Mouse (Mus musculus): ENCODE results near the gene Dera.
"Not testable (repeated sequence)": the region's sequence is repeated elsewhere in the genome, so short reads cannot be mapped to it uniquely, and the experiment has no call there.

The Dera gene

GRCm38 (mm10) chr6:137754056-137754856 lies at the start of gene Dera:
Gene Dera, plus strand, starts transcription at chr6:137754546.
- DNase-seq (ENCODE audit: low read depth, low spot score) = no peak

- no peak for DNase-seq (ENCODE audit: low read depth, low spot score)
These were observed 48.1 kb upstream of the Dera start for GRCm38 (mm10) chr6:137706209-137706608.

GRCm38 (mm10) chr6:137708726-137709405 lies 45.5 kb upstream of the Dera start:
- not testable (repeated sequence) for DNase-seq (ENCODE audit: low read depth, low spot score)

GRCm38 (mm10) chr6:137710179-137711037 lies 43.9 kb upstream of the Dera start:
- no peak for DNase-seq (ENCODE audit: low read depth, low spot score)

- no peak for DNase-seq (ENCODE audit: low read depth, low spot score)
These were observed 41.6 kb upstream of the Dera start for GRCm38 (mm10) chr6:137712654-137713309.

- DNase-seq (ENCODE audit: low read depth, low spot score) = no peak
These were observed 41.1 kb upstream of the Dera start for GRCm38 (mm10) chr6:137713310-137713664.

DNA sequence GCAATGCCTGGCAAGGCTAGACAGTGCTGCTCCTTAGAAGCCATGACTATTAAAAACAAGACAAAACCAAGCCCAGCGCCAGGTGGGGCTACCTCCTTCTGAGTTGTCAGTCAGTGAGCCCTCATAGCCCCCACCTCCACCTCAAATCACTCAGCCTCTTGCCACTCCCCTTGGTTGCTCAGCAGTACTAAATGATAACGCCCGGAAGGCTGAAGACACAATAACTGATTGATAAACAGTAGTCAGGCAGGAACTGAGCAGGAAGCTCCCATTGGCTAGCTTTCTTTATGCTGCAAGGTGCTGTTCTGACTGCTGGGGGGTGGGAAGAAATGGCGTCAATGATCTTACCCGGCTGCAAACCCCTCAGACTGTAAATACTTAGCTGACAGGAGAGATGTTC lies 37.5 kb upstream of the Dera start:
- DNase-seq (ENCODE audit: low read depth, low spot score) = no peak

DNA sequence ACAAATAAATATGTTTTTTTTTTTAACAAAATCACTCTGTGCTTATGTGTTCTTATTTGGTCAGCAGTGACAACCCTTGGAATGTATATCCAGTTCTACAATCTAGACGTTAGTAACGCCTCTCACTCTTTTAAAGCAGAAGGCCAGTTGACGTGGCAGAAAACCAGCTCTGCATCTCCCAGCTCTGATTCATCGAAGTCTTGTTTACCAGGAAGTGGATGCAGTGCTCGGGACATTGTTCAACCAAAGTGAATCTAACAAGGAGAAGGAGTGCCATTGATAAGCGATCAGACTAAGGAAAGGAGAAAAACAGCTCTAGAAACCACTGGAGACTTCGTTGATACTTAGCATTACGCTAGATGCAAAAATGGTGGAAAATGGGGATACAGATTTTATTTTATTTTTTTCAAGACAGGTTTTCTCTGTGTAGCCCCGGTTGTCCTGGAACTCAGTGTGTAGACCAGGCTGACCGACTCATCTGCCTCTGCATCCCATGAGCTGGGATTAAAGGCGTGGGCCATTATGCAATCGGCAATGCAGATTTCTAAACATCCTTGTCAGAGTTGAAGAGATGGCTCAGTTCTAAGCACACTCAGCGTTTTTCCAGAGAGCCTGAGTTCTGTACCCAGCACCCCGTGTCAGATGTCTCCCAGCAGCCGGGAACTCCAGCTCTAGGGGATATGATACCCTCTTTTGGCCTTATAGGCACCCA lies 32.0 kb upstream of the Dera start:
- no peak for DNase-seq (ENCODE audit: low read depth, low spot score)

DNA sequence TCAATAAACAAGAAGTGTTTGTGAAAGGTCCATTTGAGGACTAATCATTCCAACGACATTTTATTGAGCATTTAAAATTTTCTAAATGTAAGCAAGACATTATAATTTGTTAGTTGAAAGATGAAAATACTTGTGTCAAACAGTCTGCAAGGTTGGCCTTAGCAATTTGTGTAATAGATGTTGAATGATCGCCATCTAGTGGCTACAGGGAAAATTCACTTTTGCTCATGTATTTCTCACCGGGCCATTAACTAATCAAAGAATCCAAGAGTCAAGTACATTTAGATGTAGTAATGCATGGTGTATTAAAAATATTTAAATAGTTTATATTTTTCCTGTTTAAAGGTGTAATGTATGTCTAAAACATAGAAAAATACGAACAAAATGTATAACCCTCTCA lies 30.4 kb upstream of the Dera start:
- DNase-seq (ENCODE audit: low read depth, low spot score) = peak; percentile 52

DNA sequence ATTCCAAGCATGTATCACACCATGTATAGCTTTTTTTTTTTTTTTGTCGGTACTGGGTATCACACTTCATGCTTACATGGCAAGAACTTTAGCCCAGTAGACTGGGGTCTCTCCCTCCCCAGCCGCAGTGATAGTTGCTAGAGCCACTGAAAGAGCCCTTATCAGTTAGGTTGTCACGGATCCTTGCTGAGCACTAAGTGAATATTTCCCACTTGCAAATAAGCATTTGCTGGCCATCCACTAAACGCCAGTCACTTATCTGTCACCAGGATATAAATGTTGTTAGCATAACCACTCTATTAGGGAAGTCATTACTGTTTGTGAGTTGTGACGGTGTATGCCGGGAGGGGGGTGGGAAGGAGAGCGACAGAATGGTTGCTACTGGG lies 19.9 kb upstream of the Dera start:
- DNase-seq (ENCODE audit: low read depth, low spot score) = no peak

DNA sequence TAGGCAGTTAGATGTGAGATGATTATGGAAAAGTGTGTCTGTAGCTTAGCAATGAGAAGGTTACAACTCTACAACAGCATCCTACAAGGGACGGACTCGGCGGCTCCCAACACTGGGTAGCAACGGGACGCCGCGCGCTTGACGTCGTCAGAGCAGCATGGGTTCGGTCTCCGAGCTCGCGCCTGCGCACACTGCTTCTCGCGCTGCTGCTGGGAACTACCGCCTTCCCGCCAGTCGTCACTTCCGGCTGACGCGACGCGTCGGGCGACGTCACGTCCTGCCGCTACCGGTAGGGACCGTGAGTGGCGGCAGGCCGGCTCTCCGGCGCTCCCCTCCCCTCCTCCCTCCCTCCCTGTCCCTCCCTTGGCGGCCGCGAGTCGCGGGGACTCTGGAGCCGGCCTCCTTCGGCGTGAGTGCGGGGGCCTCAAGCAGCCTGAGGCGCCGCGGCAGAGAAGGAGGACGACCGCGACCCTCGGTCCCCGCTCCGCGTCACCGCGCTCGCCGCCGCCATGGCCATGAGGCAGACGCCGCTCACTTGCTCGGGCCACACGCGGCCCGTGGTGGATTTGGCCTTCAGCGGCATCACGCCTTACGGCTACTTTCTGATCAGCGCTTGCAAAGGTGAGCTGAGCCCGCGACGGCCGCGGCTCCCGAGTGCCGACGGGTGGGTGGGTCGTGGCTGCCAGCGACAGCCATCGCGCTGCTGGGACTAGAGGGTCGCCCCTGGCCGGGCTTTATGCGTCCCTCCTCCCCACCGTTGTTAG lies 19.3 kb upstream of the Dera start, which contains the start of gene Strap:
Strap (plus strand) TSS at position 233 of the 764 bp plus-strand sequence.
- DNase-seq (ENCODE audit: low read depth, low spot score) = peak; percentile 90

DNA sequence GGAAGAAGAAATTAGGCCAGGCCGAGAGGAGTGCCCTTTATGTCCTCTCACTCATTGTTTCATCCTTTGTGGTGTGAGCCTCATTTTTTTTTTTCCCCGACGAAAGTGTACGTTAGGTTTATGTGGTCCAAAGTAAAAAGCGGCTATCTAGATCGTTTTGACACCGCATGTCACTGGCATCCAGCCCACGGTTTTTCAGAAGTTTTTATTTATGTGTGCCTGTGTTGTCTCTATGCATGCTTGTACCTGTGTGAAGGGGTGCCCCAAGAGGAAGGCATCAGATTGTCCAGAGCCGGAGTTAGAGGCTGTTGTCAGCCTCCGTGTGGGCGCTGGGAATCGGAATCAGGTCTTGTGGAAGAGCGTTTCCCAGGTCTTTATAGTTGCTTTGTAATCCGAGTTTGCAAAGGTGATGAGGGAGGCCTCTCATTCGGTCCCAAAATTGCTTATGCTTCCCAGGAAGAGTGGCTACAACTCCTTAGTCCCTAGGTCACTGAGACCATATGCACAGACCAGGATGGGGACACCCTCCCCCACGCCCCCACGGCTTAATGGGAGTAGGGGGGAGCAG lies 18.6 kb upstream of the Dera start:
- no peak for DNase-seq (ENCODE audit: low read depth, low spot score)

- DNase-seq (ENCODE audit: low read depth, low spot score) = no peak
These were observed 13.4 kb upstream of the Dera start for GRCm38 (mm10) chr6:137740972-137741371.

DNA sequence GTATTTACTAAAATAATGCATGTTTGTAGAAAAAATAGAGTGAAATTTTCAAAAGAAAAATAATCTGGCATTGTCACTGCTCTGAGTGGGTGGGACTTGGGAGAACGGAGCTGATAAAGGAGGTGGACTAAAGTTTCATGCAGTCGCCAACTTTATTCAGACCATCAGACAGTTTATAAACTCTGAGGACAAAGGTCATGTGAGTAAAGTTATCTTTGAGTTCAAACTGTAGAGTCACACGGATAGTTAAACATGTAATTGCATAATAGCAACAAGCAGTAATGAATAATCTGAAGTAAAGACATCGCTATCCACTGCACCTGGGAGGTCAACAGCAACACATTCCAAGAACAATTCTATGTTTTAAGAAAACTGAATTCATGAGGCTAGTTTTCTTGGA lies 9.6 kb upstream of the Dera start:
- no peak for DNase-seq (ENCODE audit: low read depth, low spot score)

DNA sequence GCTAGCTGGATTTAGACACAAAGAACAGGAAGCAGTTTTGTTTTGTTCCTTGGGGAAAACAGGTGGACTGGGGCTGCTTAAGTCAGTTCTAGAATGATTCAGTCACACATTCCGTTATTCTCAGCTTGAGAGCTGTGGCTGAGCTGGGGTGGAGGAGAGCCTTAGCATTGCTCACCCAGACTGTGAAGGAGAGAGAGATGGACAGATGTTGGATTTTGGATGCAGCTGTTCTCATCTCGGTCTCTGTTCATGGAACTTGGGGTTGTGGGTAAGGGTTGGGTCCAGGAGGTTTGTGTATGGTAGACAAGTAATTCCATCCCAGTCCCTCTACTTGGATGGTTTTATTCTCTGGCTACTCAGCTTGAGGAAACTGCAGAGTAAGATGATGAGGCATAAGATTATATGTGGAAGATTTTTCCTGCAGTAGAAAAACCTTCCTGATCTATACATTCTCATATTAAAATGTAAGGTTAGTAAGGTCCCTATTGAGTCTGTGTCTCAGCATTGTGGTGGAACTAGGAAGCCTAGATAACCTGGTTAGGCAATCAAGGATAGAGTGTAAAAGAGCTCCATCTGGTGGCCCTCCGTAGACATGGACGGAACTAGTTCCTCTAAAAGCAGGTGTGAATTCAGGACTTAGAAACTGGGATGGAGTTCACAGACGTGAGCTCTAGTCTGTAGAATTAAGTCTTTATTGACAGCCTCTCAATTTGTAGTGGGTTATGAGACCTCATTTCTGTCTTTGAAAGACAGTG lies 7.0 kb upstream of the Dera start:
- DNase-seq (ENCODE audit: low read depth, low spot score) = no peak

DNA sequence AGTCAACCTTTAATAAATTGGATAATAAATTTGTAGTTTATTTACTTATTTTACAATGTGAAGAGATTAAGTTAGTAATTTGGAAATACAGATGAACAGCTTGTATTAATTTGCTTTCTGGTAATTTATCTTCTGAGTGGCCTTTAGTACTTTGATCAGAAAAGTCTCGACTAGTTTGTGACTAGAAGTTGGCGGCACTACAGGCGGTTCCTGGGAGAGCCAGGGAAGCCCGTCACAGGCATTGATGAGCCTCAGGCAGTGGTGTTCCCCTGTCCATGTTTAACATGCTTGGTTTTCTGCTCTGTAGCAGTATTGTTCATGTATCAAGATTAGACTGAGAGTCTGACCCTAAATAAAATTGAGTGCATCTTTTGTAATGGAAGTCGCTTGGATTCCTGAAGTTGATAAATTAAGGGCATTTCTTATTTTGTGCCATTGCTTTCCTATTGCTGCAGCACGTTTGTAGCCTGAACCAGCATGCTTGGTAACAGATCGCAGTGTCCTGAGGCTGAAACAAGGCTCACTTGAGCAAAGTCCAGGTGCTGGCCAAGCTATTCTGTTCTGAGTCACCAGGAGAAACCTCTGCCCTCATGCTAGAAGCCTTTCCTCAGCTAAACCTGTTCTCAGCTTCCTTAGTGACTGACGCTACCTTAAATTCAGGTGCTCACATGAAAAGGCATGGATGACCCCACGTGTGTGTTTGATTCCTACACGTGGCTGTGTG lies 2.6 kb upstream of the Dera start:
- DNase-seq (ENCODE audit: low read depth, low spot score) = no peak

- no peak for DNase-seq (ENCODE audit: low read depth, low spot score)
These were observed 2.1 kb upstream of the Dera start for GRCm38 (mm10) chr6:137752275-137752655.

GRCm38 (mm10) chr6:137754857-137755232 lies 499 bp downstream of the Dera start:
- DNase-seq (ENCODE audit: low read depth, low spot score) = no peak

- no peak for DNase-seq (ENCODE audit: low read depth, low spot score)
These were observed 2.0 kb downstream of the Dera start for GRCm38 (mm10) chr6:137756310-137756709.
